In genomic region chr5:33565886-33566285, GRCm38 (mm10) we compare ENCODE assay signal across 15 mouse cellular contexts.
"Had no signal": no experiment of that assay in that cellular context is flagged by ENCODE, and none has a peak within 500 bp of the region (broad histone marks: within the 10 kb centered on the region; RNA-seq: fewer than 3 reads in every experiment).

No protein-coding gene starts in this region.

- H3K4me1 ChIP-seq: limb, embryonic 15.5 days; liver, embryonic 12.5 days; lung, embryonic 15.5 days had no signal

- ATAC-seq: liver, embryonic 12.5 days had no signal

- H3K9ac ChIP-seq: limb, embryonic 15.5 days; liver, embryonic 12.5 days; lung, embryonic 15.5 days had no signal

- DNase-seq: kidney, adult 9 months; kidney, postnatal 36 days; layer of hippocampus, adult 9-11 months; layer of hippocampus, postnatal 36 days; lung, postnatal 36 days; midbrain, embryonic 14.5 days; retina, postnatal 1 day; right cerebral cortex, postnatal 4 days; thymus, postnatal 36 days had no signal

- H3K9me3 ChIP-seq: limb, embryonic 15.5 days; liver, embryonic 12.5 days; lung, embryonic 15.5 days; midbrain, embryonic 10.5 days had no signal

- H3K4me2 ChIP-seq: limb, embryonic 15.5 days; liver, embryonic 12.5 days; lung, embryonic 15.5 days had no signal

- H3K4me3 ChIP-seq: limb, embryonic 15.5 days; liver, embryonic 12.5 days; lung, embryonic 15.5 days; midbrain, embryonic 10.5 days; myocyte had no signal

- H3K36me3 ChIP-seq: limb, embryonic 15.5 days; liver, embryonic 12.5 days; lung, embryonic 15.5 days; midbrain, embryonic 10.5 days had no signal

- H3K27ac ChIP-seq: kidney, postnatal 0 days; limb, embryonic 15.5 days; liver, embryonic 12.5 days; lung, embryonic 15.5 days; midbrain, embryonic 10.5 days had no signal
